Mouse (Mus musculus) forebrain, embryonic 16.5 days (tissue): Measurements from ENCODE around the gene Mapk10. TPM values are rescaled to one million over a fixed set of nuclear protein-coding genes. Genes with fewer than 3 reads are reported as not detected.

ENCODE experiments used
- ATAC-seq: fragments of 200-750 bp; cut with Nextera tagmentation; 2 replicates; pipeline ENCODE4 v1.8.0; 2017; ENCODE audit warnings: mild to moderate bottlenecking, moderate library complexity
- H3K27ac ChIP-seq: fragments of 300-500 bp; sonication (generic); 2 replicates; pipeline ENCODE4 v1.5.1; 2014; ENCODE audit warnings: low read length, control low read depth
- H3K27me3 ChIP-seq: fragments of 300-500 bp; sonication (generic); replicated peaks from 2 replicates; pipeline ENCODE4 v1.6.1; 2014; ENCODE audit warnings: low read length; ENCODE audit not compliant: control insufficient read depth, insufficient read depth
- H3K36me3 ChIP-seq: fragments of 300-500 bp; sonication (generic); 2 replicates; pipeline ENCODE4 v1.6.1; 2014; ENCODE audit not compliant: control insufficient read depth, insufficient read depth
- H3K4me1 ChIP-seq: fragments of 300-500 bp; sonication (generic); replicated peaks from 2 replicates; pipeline ENCODE4 v1.6.1; 2014; ENCODE audit warnings: low read length; ENCODE audit not compliant: control insufficient read depth, insufficient read depth
- H3K4me2 ChIP-seq: fragments of 300-500 bp; sonication (generic); 2 replicates; pipeline ENCODE4 v1.6.1; 2014; ENCODE audit warnings: mild to moderate bottlenecking, low read length, control low read depth
- H3K4me3 ChIP-seq: fragments of 300-500 bp; sonication (generic); replicated peaks from 2 replicates; pipeline ENCODE4 v1.5.1; 2014; ENCODE audit warnings: mild to moderate bottlenecking, low read length, control low read depth
- H3K9ac ChIP-seq: fragments of 300-500 bp; sonication (generic); replicated peaks from 2 replicates; pipeline ENCODE4 v1.6.1; 2014; ENCODE audit warnings: low read depth, low read length, control low read depth
- H3K9me3 ChIP-seq: fragments of 300-500 bp; sonication (generic); 2 replicates; pipeline ENCODE4 v1.6.1; 2016; ENCODE audit warnings: low read length; ENCODE audit not compliant: control insufficient read depth
- polyA plus RNA-seq: library from polyadenylated mRNA; unstranded; fragments of >200 nt; fragmentation: Nextera tagmentation; extraction: Ambion mirVana; gene quantifications from 2 replicates; pipeline ENCODE4 v1.2.1, GENCODE M21; 2015

Mapk10 gene
- polyA plus RNA-seq, 1 experiment from 2014 or later, result 96.2 TPM

DNA sequence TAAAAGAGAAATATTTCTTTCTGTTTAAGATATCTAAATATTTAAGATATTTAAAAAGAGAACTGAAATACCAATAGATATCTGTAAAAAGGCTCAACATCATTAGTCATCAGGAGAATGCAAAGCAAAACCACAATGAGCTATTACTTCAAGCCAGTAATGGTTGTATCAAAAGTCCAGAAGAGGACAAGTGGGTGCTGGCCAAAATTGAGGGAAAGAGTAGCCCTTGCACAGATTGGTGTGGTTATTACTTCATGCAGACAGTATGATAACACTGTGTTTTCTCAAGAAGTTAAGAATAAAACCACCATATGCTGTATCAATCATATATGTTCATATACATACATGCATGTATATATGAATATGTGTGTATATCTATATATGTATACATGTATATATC is 353.1 kb downstream of the Mapk10 start:
- no peak overlapping the region for H3K4me2 ChIP-seq
- no peak for ATAC-seq
- no peaks in the 10 kb centered on the region for H3K36me3 ChIP-seq
- no peak overlapping the region for H3K4me3 ChIP-seq
- no peak overlapping the region for H3K9ac ChIP-seq
- no peak overlapping the region for H3K27ac ChIP-seq
- H3K27me3 ChIP-seq, result no peaks in the 10 kb centered on the region
- H3K9me3 ChIP-seq, result no peaks in the 10 kb centered on the region
- peaks cover 4% of the 10 kb centered on the region; the same call in 1 of the 2 replicates for H3K4me1 ChIP-seq

Other genes starting within 250 kb of the Mapk10 start
- 4.1 and 4.8 TPM in 2 replicates for gene Ptpn13, start 213.9 kb upstream of the Mapk10 start, polyA plus RNA-seq